Mouse (Mus musculus) lung, postnatal 0 days (tissue): ENCODE results near the gene Fam189b. TPM values are rescaled to one million over a fixed set of nuclear protein-coding genes. Genes with fewer than 3 reads are reported as not detected.
"Not testable (repeated sequence)": the region's sequence is repeated elsewhere in the genome, so short reads cannot be mapped to it uniquely, and the experiment has no call there.

ENCODE experiments used
- ATAC-seq: fragments of 200-750 bp; cut with Nextera tagmentation; 2 replicates; pipeline ENCODE4 v1.8.0; 2017; ENCODE audit warnings: moderate library complexity
- DNase-seq: peaks from one replicate; pipeline ENCODE4 v3.0.0-alpha.2; 2016; ENCODE audit warnings: low spot score
- H3K27ac ChIP-seq: fragments of 300-500 bp; sonication (generic); 2 replicates; pipeline ENCODE4 v1.5.1; 2014; ENCODE audit warnings: antibody characterized with exemption, mild to moderate bottlenecking, low read length, mixed read lengths
- H3K27me3 ChIP-seq: fragments of 300-500 bp; sonication (generic); replicated peaks from 2 replicates; pipeline ENCODE4 v1.6.1; 2014; ENCODE audit warnings: low read length, mixed read lengths; ENCODE audit not compliant: insufficient read depth
- H3K36me3 ChIP-seq: fragments of 300-500 bp; sonication (generic); 2 replicates; pipeline ENCODE4 v1.6.1; 2014; ENCODE audit warnings: low read length, mixed read lengths; ENCODE audit not compliant: insufficient read depth
- H3K4me1 ChIP-seq: fragments of 300-500 bp; sonication (generic); 2 replicates; pipeline ENCODE4 v1.6.1; 2014; ENCODE audit warnings: antibody characterized with exemption, low read depth, low read length, mixed read lengths; ENCODE audit not compliant: insufficient read depth
- H3K4me2 ChIP-seq: fragments of 300-500 bp; sonication (generic); replicated peaks from 2 replicates; pipeline ENCODE4 v1.6.1; 2014; ENCODE audit warnings: low read depth, mild to moderate bottlenecking, low read length, moderate library complexity, mixed read lengths
- H3K4me3 ChIP-seq: fragments of 300-500 bp; sonication (generic); 2 replicates; pipeline ENCODE4 v1.5.1; 2014; ENCODE audit warnings: low read depth, low read length
- H3K9ac ChIP-seq: fragments of 300-500 bp; sonication (generic); replicated peaks from 2 replicates; pipeline ENCODE4 v1.6.1; 2014; ENCODE audit warnings: low read depth, mild to moderate bottlenecking
- H3K9me3 ChIP-seq: fragments of 300-500 bp; sonication (generic); 2 replicates; pipeline ENCODE4 v1.6.1; 2016; ENCODE audit warnings: low read length, mixed read lengths
- CTCF ChIP-seq: IDR thresholded peaks from 2 replicates; pipeline ENCODE4 v1.5.1; 2016; ENCODE audit warnings: antibody characterized with exemption, mild to moderate bottlenecking
- EP300 ChIP-seq: IDR thresholded peaks from 2 replicates; pipeline ENCODE4 v1.6.1; 2016; ENCODE audit warnings: antibody characterized with exemption, mild to moderate bottlenecking, control low read depth
- WGBS: fragments of 180-500 bp; shearing (Covaris S2); extraction: QIAGEN DNeasy Blood & Tissue Kit; methylation state at CpG from one replicate; pipeline ENCODE4 v1.1.7; 2014; 5-methylcytosine and 5-hydroxymethylcytosine counted together
- polyA plus RNA-seq: library from polyadenylated mRNA; unstranded; fragments of >200 nt; fragmentation: Nextera tagmentation; extraction: Ambion mirVana; gene quantifications from 2 replicates; pipeline ENCODE4 v1.2.1, GENCODE M21; 2015

Fam189b gene
- polyA plus RNA-seq, 1 experiment from 2014 or later = 6.6 TPM

GRCm38 (mm10) chr3:89214681-89215411 is 31.9 kb downstream of the Fam189b start, which contains the start of gene Thbs3:
Gene Thbs3 (plus strand): TSS chr3:89215180.
- 0 out of 2 replicates have a peak, but pooled peaks cover under 1% of the 10 kb centered on the region for H3K36me3 ChIP-seq
- no peaks in the 10 kb centered on the region for H3K9me3 ChIP-seq
- no peak for ATAC-seq
- no peaks in the 10 kb centered on the region for H3K27me3 ChIP-seq
- peak within 1 kb of the TSS; percentile 51 for H3K9ac ChIP-seq
- H3K4me2 ChIP-seq = peak within 1 kb of the TSS; percentile 69
- H3K4me1 ChIP-seq = peaks cover 12% of the 10 kb centered on the region; the same call in 1 of the 2 replicates
- DNase-seq = peak; percentile 56
- peak within 1 kb of the TSS; percentile 59 for H3K4me3 ChIP-seq
- TF ChIP-seq CTCF = no peak
- TF ChIP-seq EP300 = no peak
- WGBS = under 1% methylated on average over 19 of the region's 19 CpGs
- peak within 1 kb of the TSS; percentile 94 for H3K27ac ChIP-seq

- Histone ChIP-seq H3K27ac (no peak overlapping the region; the same call in 1 of the 2 replicates), H3K4me1 (peaks cover 12% of the 10 kb centered on the region; the same call in 1 of the 2 replicates), H3K4me2 (peak overlapping the region; percentile 69; the same call in 1 of the 2 replicates), H3K27me3 (no peaks in the 10 kb centered on the region), H3K9me3 (no peaks in the 10 kb centered on the region), H3K4me3 (0 out of 2 replicates have a peak overlapping the region, but pooled peaks have one; percentile 14), H3K36me3 (no peaks in the 10 kb centered on the region), H3K9ac (no peak overlapping the region)
- TF ChIP-seq CTCF = peak; percentile 97
- TF ChIP-seq EP300 = no peak
- ATAC-seq = 0 out of 2 replicates have a peak, but pooled peaks have one; percentile 9
- DNase-seq = peak; percentile 93
- WGBS = 0% methylated on average over 6 of the region's 6 CpGs
Measured at GRCm38 (mm10) chr3:89215853-89216252, 32.9 kb downstream of the Fam189b start.

- DNase-seq, H3K4me3 ChIP-seq, H3K27ac ChIP-seq, H3K4me2 ChIP-seq, H3K9ac ChIP-seq, H3K9me3 ChIP-seq, H3K27me3 ChIP-seq, ATAC-seq, H3K36me3 ChIP-seq: not testable (repeated sequence)
- H3K4me1 ChIP-seq = peaks cover 12% of the 10 kb centered on the region; the same call in 1 of the 2 replicates
- WGBS = 73% methylated on average over 7 of the region's 7 CpGs
Measured at GRCm38 (mm10) chr3:89216407-89216806, 33.5 kb downstream of the Fam189b start.

- 61% methylated on average over 1 of the region's 1 CpGs for WGBS
- TF ChIP-seq CTCF (no peak), EP300 (peak; percentile 91)
- no peak overlapping the region for H3K4me3 ChIP-seq
- no peaks in the 10 kb centered on the region for H3K27me3 ChIP-seq
- no peaks in the 10 kb centered on the region for H3K36me3 ChIP-seq
- 0 out of 2 replicates have a peak overlapping the region, but pooled peaks have one; percentile 51 for H3K27ac ChIP-seq
- DNase-seq (peak; percentile 91), ATAC-seq (peak; percentile 52)
- H3K9me3 ChIP-seq = no peaks in the 10 kb centered on the region
- no peak overlapping the region for H3K9ac ChIP-seq
- peaks cover 9% of the 10 kb centered on the region; the same call in 1 of the 2 replicates for H3K4me1 ChIP-seq
- peak overlapping the region; percentile 25; the same call in 1 of the 2 replicates for H3K4me2 ChIP-seq
Measured at GRCm38 (mm10) chr3:89218271-89218670, 35.3 kb downstream of the Fam189b start.

GRCm38 (mm10) chr3:89219546-89219945 is 36.6 kb downstream of the Fam189b start:
- Histone ChIP-seq H3K4me1 (peaks cover 8% of the 10 kb centered on the region; the same call in 1 of the 2 replicates), H3K4me2 (no peak overlapping the region), H3K27me3 (no peaks in the 10 kb centered on the region), H3K36me3 (no peaks in the 10 kb centered on the region), H3K4me3 (no peak overlapping the region), H3K9ac (no peak overlapping the region), H3K9me3 (no peaks in the 10 kb centered on the region), H3K27ac (0 out of 2 replicates have a peak overlapping the region, but pooled peaks have one; percentile 51)
- DNase-seq = no peak
- no peak for TF ChIP-seq CTCF
- no peak for TF ChIP-seq EP300
- 15% methylated on average over 8 of the region's 8 CpGs for WGBS
- ATAC-seq = no peak

GRCm38 (mm10) chr3:89221167-89221566 is 38.2 kb downstream of the Fam189b start:
- no peak for DNase-seq
- WGBS = 73% methylated on average over 5 of the region's 5 CpGs
- H3K27ac ChIP-seq = no peak overlapping the region
- ATAC-seq = no peak
- TF ChIP-seq EP300 = no peak
- TF ChIP-seq CTCF = no peak
- H3K4me3 ChIP-seq = no peak overlapping the region
- H3K9me3 ChIP-seq = no peaks in the 10 kb centered on the region
- H3K9ac ChIP-seq = no peak overlapping the region
- no peaks in the 10 kb centered on the region for H3K27me3 ChIP-seq
- H3K4me1 ChIP-seq = peaks cover 2% of the 10 kb centered on the region; the same call in 1 of the 2 replicates
- H3K4me2 ChIP-seq = no peak overlapping the region
- H3K36me3 ChIP-seq = no peaks in the 10 kb centered on the region
